In genomic region chr6:114914041-114914716, GRCm38 (mm10) we compare ENCODE assay signal across 12 mouse cellular contexts. TPM values are rescaled to one million over a fixed set of nuclear protein-coding genes. Genes with fewer than 3 reads are reported as not detected.
A peak's percentile ranks its signal among the peaks of the same experiment; 100 is the strongest.
DNase-seq lines count a peak whose midpoint lies in the region; ATAC-seq and TF ChIP-seq lines count a peak whose summit lies in the region.
"Had no signal": no experiment of that assay in that cellular context is flagged by ENCODE, and none has a peak within 500 bp of the region (broad histone marks: within the 10 kb centered on the region; RNA-seq: fewer than 3 reads in every experiment).

No protein-coding gene starts in this region.

- H3K4me1 ChIP-seq in forebrain, embryonic 14.5 days (ENCODE audit: control insufficient read depth, insufficient read depth, low read length): peaks cover 59% of the 10 kb centered on the region
- peaks cover 83% of the 10 kb centered on the region for H3K4me1 ChIP-seq in limb, embryonic 10.5 days
- peaks cover 62% of the 10 kb centered on the region for H3K4me1 ChIP-seq in neural tube, embryonic 12.5 days
- peaks cover 44% of the 10 kb centered on the region for H3K4me1 ChIP-seq in liver, postnatal 0 days (ENCODE audit: insufficient read depth)

- 18% methylated on average over 10 of the region's 10 CpGs for WGBS in forebrain, embryonic 14.5 days
- WGBS in limb, embryonic 10.5 days: 37% methylated on average over 10 of the region's 10 CpGs
- WGBS in neural tube, embryonic 12.5 days: 38% methylated on average over 10 of the region's 10 CpGs
- WGBS in liver, postnatal 0 days (ENCODE audit: insufficient replicate concordance): 86% methylated on average over 10 of the region's 10 CpGs

- no peak overlapping the region for H3K9ac ChIP-seq in forebrain, embryonic 14.5 days (ENCODE audit: low read length)
- H3K9ac ChIP-seq in neural tube, embryonic 12.5 days: no peak overlapping the region
- no peak overlapping the region for H3K9ac ChIP-seq in liver, postnatal 0 days (replicated peaks)

- H3K9me3 ChIP-seq in forebrain, embryonic 14.5 days (replicated peaks; ENCODE audit: control insufficient read depth, low read length): no peaks in the 10 kb centered on the region
- H3K9me3 ChIP-seq in limb, embryonic 10.5 days (replicated peaks): no peaks in the 10 kb centered on the region
- no peaks in the 10 kb centered on the region for H3K9me3 ChIP-seq in neural tube, embryonic 12.5 days
- no peaks in the 10 kb centered on the region for H3K9me3 ChIP-seq in liver, postnatal 0 days (ENCODE audit: low read length)

- H3K4me2 ChIP-seq in forebrain, embryonic 14.5 days (ENCODE audit: low read length): peak overlapping the region; percentile 5; the same call in 1 of the 2 replicates
- H3K4me2 ChIP-seq in neural tube, embryonic 12.5 days (replicated peaks): peak overlapping the region; percentile 26
- H3K4me2 ChIP-seq in liver, postnatal 0 days (ENCODE audit: low read depth, low read length): no peak overlapping the region

- H3K36me3 ChIP-seq in forebrain, embryonic 14.5 days (ENCODE audit: control insufficient read depth, insufficient read depth, low read length): no peaks in the 10 kb centered on the region
- peaks cover 19% of the 10 kb centered on the region for H3K36me3 ChIP-seq in limb, embryonic 10.5 days
- H3K36me3 ChIP-seq in neural tube, embryonic 12.5 days: no peaks in the 10 kb centered on the region
- no peaks in the 10 kb centered on the region for H3K36me3 ChIP-seq in liver, postnatal 0 days (replicated peaks; ENCODE audit: insufficient read depth, low read length)

- no peaks in the 10 kb centered on the region for H3K27me3 ChIP-seq in forebrain, embryonic 14.5 days (replicated peaks; ENCODE audit: control insufficient read depth, insufficient read depth, low read length)
- H3K27me3 ChIP-seq in limb, embryonic 10.5 days (ENCODE audit: low read depth, poor library complexity, severe bottlenecking): no peaks in the 10 kb centered on the region
- no peaks in the 10 kb centered on the region for H3K27me3 ChIP-seq in neural tube, embryonic 12.5 days (replicated peaks)
- H3K27me3 ChIP-seq in liver, postnatal 0 days (ENCODE audit: insufficient read depth, low read length): no peaks in the 10 kb centered on the region
- H3K27me3 ChIP-seq: Patski had no signal

- peak; percentile 31 for ATAC-seq in forebrain, embryonic 14.5 days
- 0 out of 2 replicates have a peak, but pooled peaks have one; percentile 24 for ATAC-seq in neural tube, embryonic 12.5 days (ENCODE audit: low FRiP score, low read depth)
- no peak for ATAC-seq in erythroid progenitor cell, adult 5-6 weeks (replicated peaks; ENCODE audit: low FRiP score, poor library complexity, severe bottlenecking)
- no peak for ATAC-seq in liver, postnatal 0 days
- ATAC-seq: Patski had no signal

- TF ChIP-seq EP300 in liver, postnatal 0 days (IDR thresholded peaks at IDR 0.05; ENCODE audit: low read depth): no peak

- H3K27ac ChIP-seq in layer of hippocampus, adult 2 months: peak overlapping the region; percentile 52
- H3K27ac ChIP-seq in forebrain, embryonic 14.5 days (ENCODE audit: low read depth, low read length): peak overlapping the region; percentile 53; the same call in 1 of the 2 replicates
- peak overlapping the region; percentile 46 for H3K27ac ChIP-seq in limb, embryonic 10.5 days
- H3K27ac ChIP-seq in neural tube, embryonic 12.5 days: no peak overlapping the region
- no peak overlapping the region for H3K27ac ChIP-seq in liver, postnatal 0 days (ENCODE audit: low read depth)
- H3K27ac ChIP-seq: macrophage had no signal

- no peak for TF ChIP-seq CTCF in layer of hippocampus, adult 2 months (conservative IDR thresholded peaks at IDR 0.05)
- TF ChIP-seq CTCF in liver, postnatal 0 days (IDR thresholded peaks at IDR 0.05; ENCODE audit: low read depth): no peak

- no peak overlapping the region for H3K4me3 ChIP-seq in layer of hippocampus, adult 2 months
- no peak overlapping the region for H3K4me3 ChIP-seq in forebrain, embryonic 14.5 days (ENCODE audit: low read depth, low read length)
- peak overlapping the region; percentile 18 for H3K4me3 ChIP-seq in limb, embryonic 10.5 days
- 0 out of 2 replicates have a peak overlapping the region, but pooled peaks have one; percentile 5 for H3K4me3 ChIP-seq in neural tube, embryonic 12.5 days
- no peak overlapping the region for H3K4me3 ChIP-seq in liver, postnatal 0 days (ENCODE audit: low read depth, low read length)
- H3K4me3 ChIP-seq: erythroblast, embryonic 14.5 days had no signal

- no peak for DNase-seq in layer of hippocampus, adult 2 months (ENCODE audit: low spot score in 2 of 2)
- no peak for DNase-seq in layer of hippocampus, postnatal 10 days (ENCODE audit: low spot score in 2 of 2)
- no peak for DNase-seq in forebrain, embryonic 14.5 days (ENCODE audit: low spot score)
- DNase-seq in limb, embryonic 10.5 days (ENCODE audit: low spot score): peak; percentile 59
- DNase-seq in liver, postnatal 0 days: no peak
- no peak for DNase-seq in spleen, postnatal 36 days (ENCODE audit: low spot score in 2 of 2)
- DNase-seq: kidney, postnatal 14 days had no signal

RNA-seq across cellular contexts. Expression of gene Vgll4, which starts 55.6 kb away (rescaled TPM):
- total RNA-seq in layer of hippocampus, adult 2 months (2021): 10 to 100 TPM; 44.2 to 44.8 TPM
- total RNA-seq in layer of hippocampus, postnatal 10 days (2021): 10 to 100 TPM; 41.3 to 43.7 TPM
- 44.9 and 54.2 TPM in 2 replicates for polyA plus RNA-seq in forebrain, embryonic 14.5 days (2014; fragmentation: Nextera tagmentation; extraction: Ambion mirVana)
- 114 and 129 TPM in 2 replicates for polyA plus RNA-seq in limb, embryonic 10.5 days (2016; fragmentation: Nextera tagmentation; extraction: Ambion mirVana)
- polyA plus RNA-seq in neural tube, embryonic 12.5 days (2016; fragmentation: Nextera tagmentation; extraction: Ambion mirVana): 81.7 and 85.3 TPM in 2 replicates
- 2.5 and 6.7 TPM in 2 replicates for total RNA-seq in erythroid progenitor cell, adult 5-6 weeks (2015; ENCODE audit: low replicate concordance)
- total RNA-seq in erythroid progenitor cell, adult 5-6 weeks (2017; ENCODE audit: low replicate concordance): 3.3 and 4.7 TPM in 2 replicates
- 11.9 and 14.7 TPM in 2 replicates for polyA plus RNA-seq in liver, postnatal 0 days (2015; fragmentation: Nextera tagmentation; extraction: Ambion mirVana)

Comparison
In these comparisons a context has a peak if more than half of its experiments do, and no peak if none do; other contexts are left out.
1. H3K27ac ChIP-seq: peak in layer of hippocampus, adult 2 months (single experiment), forebrain, embryonic 14.5 days (single experiment) and limb, embryonic 10.5 days (single experiment); none in neural tube, embryonic 12.5 days (single experiment) and liver, postnatal 0 days (single experiment).
2. H3K4me3 ChIP-seq: peak in limb, embryonic 10.5 days (single experiment) and neural tube, embryonic 12.5 days (single experiment); none in layer of hippocampus, adult 2 months (single experiment), forebrain, embryonic 14.5 days (single experiment) and liver, postnatal 0 days (single experiment).
3. ATAC-seq: peak in forebrain, embryonic 14.5 days (single experiment) and neural tube, embryonic 12.5 days (single experiment); none in erythroid progenitor cell, adult 5-6 weeks (single experiment) and liver, postnatal 0 days (single experiment).